Mouse (Mus musculus): ENCODE results near the gene E130114P18Rik. TPM values are rescaled to one million over a fixed set of nuclear protein-coding genes. Genes with fewer than 3 reads are reported as not detected.
A peak's percentile ranks its signal among the peaks of the same experiment; 100 is the strongest.

Gene E130114P18Rik
- total and polyA plus RNA-seq, 2 experiments from 2014 or later: 15.2 to 19.3 TPM

DNA sequence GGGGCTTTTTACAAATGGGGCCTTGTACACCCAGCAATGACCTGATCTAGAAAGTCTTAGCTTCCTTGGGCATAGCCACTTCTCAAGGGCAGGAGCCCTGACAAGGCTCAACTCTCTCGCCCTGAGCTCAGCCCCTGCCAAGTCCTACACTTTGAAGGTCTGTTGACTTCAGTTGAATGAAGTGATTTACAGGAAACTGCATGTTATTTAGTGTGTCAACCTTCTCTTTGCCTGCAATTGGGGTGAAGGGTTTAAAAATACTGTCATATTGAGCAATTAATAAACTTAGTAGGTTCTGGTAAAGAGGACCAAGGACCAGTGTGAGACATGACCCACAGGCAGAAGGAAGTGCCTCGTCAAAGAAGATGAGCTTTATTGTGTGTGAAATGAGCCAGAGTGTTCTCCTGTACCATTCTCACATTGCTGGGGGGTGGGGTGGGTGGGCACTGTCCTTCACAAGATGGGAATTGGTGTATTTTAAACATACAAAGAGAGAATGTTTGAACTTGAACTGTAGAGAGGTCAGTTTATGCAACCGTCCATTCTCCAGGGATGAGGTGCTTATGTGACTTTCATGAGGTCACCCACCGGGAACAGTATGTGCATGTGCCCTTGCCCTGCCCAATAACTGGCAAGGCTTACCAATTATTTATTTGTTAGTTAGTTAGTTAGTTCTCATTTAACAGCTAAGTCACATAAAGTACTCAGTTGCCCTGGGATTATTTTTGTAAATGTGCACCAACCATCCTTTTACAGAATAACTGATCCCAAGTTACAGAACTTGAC lies 42.8 kb upstream of the E130114P18Rik start:
- Histone ChIP-seq H3K27me3 (ENCODE audit: insufficient read depth, low read length) (no peaks in the 10 kb centered on the region), H3K36me3 (ENCODE audit: insufficient read depth) (no peaks in the 10 kb centered on the region), H3K9ac (no peak overlapping the region), H3K4me2 (ENCODE audit: low read depth) (no peak overlapping the region), H3K4me1 (ENCODE audit: insufficient read depth) (peaks cover 4% of the 10 kb centered on the region; the same call in 1 of the 2 replicates), H3K27ac (ENCODE audit: low read depth, low read length) (no peak overlapping the region), H3K4me3 (ENCODE audit: low read depth, low read length) (no peak overlapping the region), H3K9me3 (ENCODE audit: low read length) (no peaks in the 10 kb centered on the region)
- ATAC-seq (no peak), DNase-seq (no peak)
- 73% methylated on average over 4 of the region's 4 CpGs for WGBS
- TF ChIP-seq CTCF (IDR thresholded peaks at IDR 0.05; ENCODE audit: low read depth): no peak

DNA sequence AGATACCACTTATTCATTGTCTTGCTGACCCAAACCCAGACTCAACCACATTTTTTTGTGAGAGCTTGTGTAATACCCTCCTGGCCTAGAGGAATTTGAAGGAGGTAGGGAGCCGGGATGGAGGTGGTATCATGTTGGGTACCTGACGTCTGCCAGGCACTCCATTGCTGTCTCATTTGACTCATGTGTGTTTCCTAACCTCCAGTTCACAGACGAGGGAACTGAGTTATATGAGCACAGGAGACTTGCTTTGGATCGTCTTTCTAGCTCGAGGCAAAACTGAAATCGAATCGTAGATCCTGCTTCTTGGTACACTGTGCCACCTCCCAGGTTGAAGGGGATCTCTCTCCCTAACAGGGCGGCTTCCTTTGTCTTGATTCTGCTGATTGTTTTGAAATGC lies 41.2 kb upstream of the E130114P18Rik start:
- H3K27me3 ChIP-seq (ENCODE audit: insufficient read depth, low read length): no peaks in the 10 kb centered on the region

DNA sequence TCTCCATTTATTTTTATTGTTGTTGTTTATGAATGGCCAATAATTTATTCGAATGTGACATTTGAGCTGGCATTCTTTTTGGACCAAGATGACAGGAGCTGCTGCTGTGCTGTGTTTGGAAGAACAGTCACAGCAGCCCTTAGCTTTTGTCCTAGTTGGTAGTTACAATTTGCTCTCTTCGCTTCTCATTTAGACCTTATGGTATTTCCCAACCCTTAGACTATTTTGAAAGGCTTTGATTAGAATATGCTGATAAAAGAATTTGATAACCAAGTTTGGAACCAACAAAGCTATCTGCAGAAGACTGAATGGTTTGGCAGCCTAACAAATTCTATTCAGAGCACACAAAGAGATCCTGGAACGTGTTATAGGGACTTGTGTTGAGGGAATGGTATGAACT lies 40.6 kb upstream of the E130114P18Rik start:
- no peaks in the 10 kb centered on the region for H3K36me3 ChIP-seq (ENCODE audit: insufficient read depth)
- WGBS: 63% methylated on average over 3 of the region's 3 CpGs
- no peaks in the 10 kb centered on the region for H3K27me3 ChIP-seq (ENCODE audit: insufficient read depth, low read length)
- no peak overlapping the region for H3K9ac ChIP-seq
- ATAC-seq: no peak
- no peak overlapping the region for H3K27ac ChIP-seq (ENCODE audit: low read depth, low read length)
- H3K4me2 ChIP-seq (ENCODE audit: low read depth): no peak overlapping the region
- no peak for TF ChIP-seq CTCF (IDR thresholded peaks at IDR 0.05; ENCODE audit: low read depth)
- no peak for DNase-seq
- peaks cover 4% of the 10 kb centered on the region; the same call in 1 of the 2 replicates for H3K4me1 ChIP-seq (ENCODE audit: insufficient read depth)
- no peaks in the 10 kb centered on the region for H3K9me3 ChIP-seq (ENCODE audit: low read length)
- H3K4me3 ChIP-seq (ENCODE audit: low read depth, low read length): no peak overlapping the region

More for the DNA sequence above, 41.2 kb upstream of the E130114P18Rik start:
- Histone ChIP-seq H3K27ac (ENCODE audit: low read depth, low read length) (no peak overlapping the region), H3K4me3 (ENCODE audit: low read depth, low read length) (no peak overlapping the region), H3K9me3 (ENCODE audit: low read length) (no peaks in the 10 kb centered on the region), H3K4me2 (ENCODE audit: low read depth) (no peak overlapping the region), H3K4me1 (ENCODE audit: insufficient read depth) (peaks cover 4% of the 10 kb centered on the region; the same call in 1 of the 2 replicates), H3K36me3 (ENCODE audit: insufficient read depth) (no peaks in the 10 kb centered on the region), H3K9ac (no peak overlapping the region)
- 89% methylated on average over 8 of the region's 8 CpGs for WGBS
- no peak for DNase-seq
- TF ChIP-seq CTCF (IDR thresholded peaks at IDR 0.05; ENCODE audit: low read depth): no peak
- no peak for ATAC-seq

DNA sequence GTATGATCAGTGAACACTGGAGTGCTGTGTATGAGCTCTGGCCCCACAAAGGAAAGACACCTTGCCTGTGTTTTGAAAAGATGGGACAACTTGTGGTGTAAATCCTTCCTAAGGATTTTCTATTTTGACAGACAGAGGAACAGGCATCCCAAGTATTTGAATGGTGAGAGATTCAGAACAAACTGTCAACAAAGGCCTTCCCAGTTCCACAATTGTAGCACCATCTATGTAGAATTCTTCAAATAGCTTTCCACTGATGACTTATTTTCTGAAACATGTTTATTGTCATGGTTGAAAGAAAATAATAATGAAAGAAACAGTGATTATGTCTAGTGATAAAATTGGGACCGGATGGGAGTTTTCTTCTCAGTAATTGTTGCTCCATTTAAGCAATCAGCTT lies 39.9 kb upstream of the E130114P18Rik start:
- Histone ChIP-seq H3K27ac (ENCODE audit: low read depth, low read length) (no peak overlapping the region), H3K9ac (no peak overlapping the region)
- no peak for TF ChIP-seq CTCF (IDR thresholded peaks at IDR 0.05; ENCODE audit: low read depth)

DNA sequence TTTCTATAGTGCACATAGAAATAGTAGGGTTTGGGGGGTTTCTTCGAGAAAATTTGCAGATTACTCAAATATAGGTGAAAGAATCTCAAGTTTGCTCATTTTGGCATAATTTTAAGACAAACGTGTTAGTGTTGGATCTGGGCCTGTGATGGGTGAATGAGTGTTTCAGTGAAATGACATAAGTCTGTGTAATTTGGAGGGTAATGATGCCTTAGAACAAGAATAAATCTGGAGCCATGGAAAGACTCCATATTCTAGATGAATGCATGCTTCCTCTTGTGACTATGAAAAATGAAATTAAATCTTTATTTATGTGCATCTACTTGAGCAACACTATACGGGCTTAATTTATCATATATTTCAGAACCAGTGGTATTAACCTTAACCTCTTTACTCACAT lies 38.9 kb upstream of the E130114P18Rik start:
- no peaks in the 10 kb centered on the region for H3K27me3 ChIP-seq (ENCODE audit: insufficient read depth, low read length)
- H3K4me1 ChIP-seq (ENCODE audit: insufficient read depth): peaks cover 4% of the 10 kb centered on the region; the same call in 1 of the 2 replicates
- H3K4me3 ChIP-seq (ENCODE audit: low read depth, low read length): no peak overlapping the region
- no peaks in the 10 kb centered on the region for H3K9me3 ChIP-seq (ENCODE audit: low read length)
- H3K27ac ChIP-seq (ENCODE audit: low read depth, low read length): no peak overlapping the region
- ATAC-seq (peak; percentile 59), DNase-seq (no peak)
- no peak for TF ChIP-seq CTCF (IDR thresholded peaks at IDR 0.05; ENCODE audit: low read depth)
- no peaks in the 10 kb centered on the region for H3K36me3 ChIP-seq (ENCODE audit: insufficient read depth)
- WGBS: 59% methylated on average over 3 of the region's 3 CpGs
- H3K9ac ChIP-seq: no peak overlapping the region
- no peak overlapping the region for H3K4me2 ChIP-seq (ENCODE audit: low read depth)

More for the DNA sequence above, 39.9 kb upstream of the E130114P18Rik start:
- ATAC-seq (no peak), DNase-seq (no peak)
- no peaks in the 10 kb centered on the region for H3K27me3 ChIP-seq (ENCODE audit: insufficient read depth, low read length)
- H3K36me3 ChIP-seq (ENCODE audit: insufficient read depth): no peaks in the 10 kb centered on the region
- H3K9me3 ChIP-seq (ENCODE audit: low read length): no peaks in the 10 kb centered on the region
- WGBS: 60% methylated on average over 1 of the region's 1 CpGs
- no peak overlapping the region for H3K4me3 ChIP-seq (ENCODE audit: low read depth, low read length)
- peaks cover 4% of the 10 kb centered on the region; the same call in 1 of the 2 replicates for H3K4me1 ChIP-seq (ENCODE audit: insufficient read depth)
- H3K4me2 ChIP-seq (ENCODE audit: low read depth): no peak overlapping the region

DNA sequence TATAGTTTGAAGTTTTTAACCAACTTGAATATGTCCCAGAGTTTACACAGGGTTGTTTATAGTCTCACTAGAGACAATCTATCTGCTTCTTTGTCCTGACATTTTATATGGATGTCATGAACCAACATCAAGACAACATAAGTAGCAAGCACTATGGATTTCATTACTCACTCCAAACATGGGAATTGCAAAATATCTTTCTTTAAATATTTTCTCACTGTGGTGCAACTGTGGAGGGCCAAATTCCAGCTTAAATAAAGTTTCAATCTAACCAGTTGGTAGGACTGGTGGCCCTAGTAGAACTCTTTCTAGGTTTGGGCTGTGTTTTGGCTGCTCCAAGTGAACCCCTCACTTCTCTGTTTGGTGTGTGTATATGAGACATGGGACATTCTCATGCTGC lies 38.1 kb upstream of the E130114P18Rik start:
- no peak for TF ChIP-seq CTCF (IDR thresholded peaks at IDR 0.05; ENCODE audit: low read depth)
- Histone ChIP-seq H3K4me3 (ENCODE audit: low read depth, low read length) (no peak overlapping the region), H3K9me3 (ENCODE audit: low read length) (no peaks in the 10 kb centered on the region), H3K27ac (ENCODE audit: low read depth, low read length) (no peak overlapping the region), H3K27me3 (ENCODE audit: insufficient read depth, low read length) (no peaks in the 10 kb centered on the region), H3K4me2 (ENCODE audit: low read depth) (no peak overlapping the region), H3K36me3 (ENCODE audit: insufficient read depth) (no peaks in the 10 kb centered on the region), H3K9ac (no peak overlapping the region), H3K4me1 (ENCODE audit: insufficient read depth) (peaks cover 4% of the 10 kb centered on the region; the same call in 1 of the 2 replicates)
- ATAC-seq (no peak), DNase-seq (no peak)

DNA sequence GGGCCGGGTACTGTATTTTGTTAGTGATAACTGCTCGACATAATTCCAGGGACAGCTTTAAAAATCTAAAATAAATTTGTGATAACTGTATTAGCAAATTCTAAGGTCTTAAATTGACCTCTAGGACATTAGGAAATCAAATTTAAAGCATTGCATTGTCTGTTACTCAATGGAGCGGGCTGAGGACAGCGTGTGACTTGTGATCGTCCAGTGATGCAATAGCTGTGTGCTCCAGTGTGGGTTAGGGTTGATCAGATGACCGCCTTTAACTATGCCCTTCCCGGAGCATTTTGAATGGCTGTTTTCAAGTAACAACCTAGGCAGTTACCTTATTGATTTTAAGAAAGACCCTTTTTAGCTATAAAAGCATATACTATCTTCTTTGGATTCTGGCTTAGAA lies 36.6 kb upstream of the E130114P18Rik start:
- Histone ChIP-seq H3K9me3 (ENCODE audit: low read length) (no peaks in the 10 kb centered on the region), H3K27me3 (ENCODE audit: insufficient read depth, low read length) (no peaks in the 10 kb centered on the region), H3K9ac (no peak overlapping the region), H3K4me3 (ENCODE audit: low read depth, low read length) (no peak overlapping the region), H3K27ac (ENCODE audit: low read depth, low read length) (no peak overlapping the region), H3K4me2 (ENCODE audit: low read depth) (no peak overlapping the region), H3K36me3 (ENCODE audit: insufficient read depth) (no peaks in the 10 kb centered on the region), H3K4me1 (ENCODE audit: insufficient read depth) (peaks cover 8% of the 10 kb centered on the region; the same call in 1 of the 2 replicates)
- ATAC-seq (no peak), DNase-seq (no peak)
- WGBS: 87% methylated on average over 7 of the region's 7 CpGs
- no peak for TF ChIP-seq CTCF (IDR thresholded peaks at IDR 0.05; ENCODE audit: low read depth)

Measured in forebrain, postnatal 0 days (tissue).